Mouse (Mus musculus): Measurements from ENCODE around the gene Gm45234.

DNA sequence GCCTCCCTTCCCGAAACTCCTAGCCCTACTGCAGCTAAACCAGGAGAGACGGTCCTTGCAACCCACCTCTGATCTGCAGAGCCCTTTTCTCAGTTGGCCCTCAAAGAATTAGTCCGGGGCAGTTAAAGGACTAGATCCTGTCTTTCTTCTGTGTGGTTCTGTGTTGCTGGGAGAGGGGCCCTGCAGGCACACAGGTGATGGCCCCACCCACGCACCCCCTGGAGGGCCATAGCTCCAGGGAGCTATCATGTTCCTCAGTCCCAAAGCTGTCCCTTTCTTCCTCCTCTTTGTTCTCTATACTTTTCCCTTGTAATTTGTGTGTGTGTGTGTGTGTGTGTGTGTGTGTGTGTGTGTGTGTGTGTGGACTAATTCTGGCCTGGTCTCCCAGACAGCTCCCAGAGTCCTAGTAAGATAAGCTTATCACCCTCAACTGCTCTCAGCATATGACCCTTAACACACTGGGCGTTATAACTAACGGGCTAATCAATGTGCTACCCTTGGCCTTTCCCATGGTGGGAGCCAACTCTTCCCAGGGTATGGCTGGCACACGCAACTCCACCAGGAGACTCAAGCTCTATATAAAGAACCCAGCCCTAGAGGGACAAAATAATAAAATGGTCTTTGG, 36.4 kb downstream of the Gm45234 start:
- TF ChIP-seq CTCF (IDR thresholded peaks at IDR 0.05; ENCODE audit: low read depth, low read length) (no peak), POLR2A (IDR thresholded peaks at IDR 0.05; ENCODE audit: borderline replicate concordance, low read depth, low read length) (no peak)

Data from bone marrow macrophage, adult 2 months (primary cell).